Mouse (Mus musculus) ES-Bruce4 (cell line): ENCODE results near the gene Cdh4. TPM values are rescaled to one million over a fixed set of nuclear protein-coding genes. Genes with fewer than 3 reads are reported as not detected.

ENCODE experiments used
- H3K27ac ChIP-seq: 2 replicates; pipeline ENCODE4 v1.5.1; 2012; ENCODE audit warnings: low read length, inconsistent platforms; ENCODE audit not compliant: insufficient read depth
- H3K27me3 ChIP-seq: 2 replicates; pipeline ENCODE4 v1.6.1; 2012; ENCODE audit warnings: mild to moderate bottlenecking, low read length, inconsistent platforms; ENCODE audit not compliant: control insufficient read depth, poor library complexity, insufficient read depth, severe bottlenecking
- H3K36me3 ChIP-seq: 2 replicates; pipeline ENCODE4 v1.6.1; 2012; ENCODE audit warnings: inconsistent platforms, mild to moderate bottlenecking, low read length, moderate library complexity; ENCODE audit not compliant: control insufficient read depth, poor library complexity, insufficient read depth, severe bottlenecking
- H3K4me1 ChIP-seq: one replicate; pipeline ENCODE4 v1.8.1; 2011; ENCODE audit warnings: low read length; ENCODE audit not compliant: control insufficient read depth, insufficient read depth
- H3K4me3 ChIP-seq: 2 replicates; pipeline ENCODE4 v1.5.1; 2011; ENCODE audit warnings: low read depth, mild to moderate bottlenecking, low read length
- H3K9ac ChIP-seq: 2 replicates; pipeline ENCODE4 v1.6.1; 2012; ENCODE audit warnings: low read depth, mild to moderate bottlenecking, inconsistent platforms; ENCODE audit not compliant: poor library complexity, severe bottlenecking
- H3K9me3 ChIP-seq: replicated peaks from 2 replicates; pipeline ENCODE4 v1.6.1; 2012; ENCODE audit warnings: mild to moderate bottlenecking, low read length, inconsistent platforms; ENCODE audit not compliant: control insufficient read depth, poor library complexity, insufficient read depth, severe bottlenecking
- CTCF ChIP-seq: IDR thresholded peaks from one replicate; pipeline ENCODE4 v1.8.1; 2011; ENCODE audit warnings: low read depth, low read length
- EP300 ChIP-seq: IDR thresholded peaks from 2 replicates; pipeline ENCODE4 v1.6.1; 2011; ENCODE audit warnings: low read depth, low read length; ENCODE audit not compliant: insufficient read depth
- POLR2A ChIP-seq: IDR thresholded peaks from one replicate; pipeline ENCODE4 v1.8.1; 2011; ENCODE audit warnings: low read length; ENCODE audit not compliant: insufficient read depth
- polyA plus RNA-seq: library from polyadenylated mRNA; stranded (reverse); fragments of >200 nt; gene quantifications from 2 replicates; pipeline ENCODE4 v1.2.4, GENCODE M21; 2011; ENCODE audit warnings: low read depth; ENCODE audit not compliant: missing spikeins, insufficient read depth, insufficient read length

Gene Cdh4
- polyA plus RNA-seq, 1 experiment, result 1.4 TPM

GRCm38 (mm10) chr2:179449018-179449417, 6.8 kb downstream of the Cdh4 start:
- H3K9me3 ChIP-seq, result no peaks in the 10 kb centered on the region; the same call in 1 of the 2 replicates
- no peaks in the 10 kb centered on the region for H3K27me3 ChIP-seq
- H3K36me3 ChIP-seq, result no peaks in the 10 kb centered on the region
- H3K27ac ChIP-seq, result no peak overlapping the region
- H3K9ac ChIP-seq, result no peak overlapping the region
- TF ChIP-seq EP300, result no peak
- no peak for TF ChIP-seq POLR2A
- peak; percentile 16 for TF ChIP-seq CTCF
- H3K4me3 ChIP-seq, result no peak overlapping the region
- no peaks in the 10 kb centered on the region for H3K4me1 ChIP-seq

DNA sequence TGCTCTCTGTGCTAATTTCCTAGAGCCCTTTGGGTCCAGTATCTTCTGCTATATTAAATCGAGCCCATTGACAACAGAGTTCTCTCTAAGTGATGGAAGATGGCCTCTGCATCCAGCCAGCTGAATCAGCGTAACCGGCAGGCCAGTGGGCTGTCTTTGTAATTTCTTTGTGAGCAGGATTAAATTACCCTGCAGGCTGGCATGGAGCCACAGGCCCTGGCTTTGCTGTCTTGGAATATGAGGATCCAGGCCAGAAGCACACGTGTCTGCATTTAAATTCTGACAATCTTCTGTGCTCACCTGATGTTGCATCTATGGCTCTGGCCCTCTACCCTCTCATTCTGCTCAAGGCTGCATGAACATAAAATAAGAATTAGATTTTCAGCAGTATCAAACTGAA, 17.0 kb downstream of the Cdh4 start:
- no peak for TF ChIP-seq EP300
- H3K4me1 ChIP-seq, result no peaks in the 10 kb centered on the region
- no peak overlapping the region for H3K9ac ChIP-seq
- H3K27ac ChIP-seq, result no peak overlapping the region
- no peaks in the 10 kb centered on the region for H3K36me3 ChIP-seq
- H3K27me3 ChIP-seq, result no peaks in the 10 kb centered on the region
- no peak overlapping the region for H3K4me3 ChIP-seq
- peaks cover 41% of the 10 kb centered on the region for H3K9me3 ChIP-seq

DNA sequence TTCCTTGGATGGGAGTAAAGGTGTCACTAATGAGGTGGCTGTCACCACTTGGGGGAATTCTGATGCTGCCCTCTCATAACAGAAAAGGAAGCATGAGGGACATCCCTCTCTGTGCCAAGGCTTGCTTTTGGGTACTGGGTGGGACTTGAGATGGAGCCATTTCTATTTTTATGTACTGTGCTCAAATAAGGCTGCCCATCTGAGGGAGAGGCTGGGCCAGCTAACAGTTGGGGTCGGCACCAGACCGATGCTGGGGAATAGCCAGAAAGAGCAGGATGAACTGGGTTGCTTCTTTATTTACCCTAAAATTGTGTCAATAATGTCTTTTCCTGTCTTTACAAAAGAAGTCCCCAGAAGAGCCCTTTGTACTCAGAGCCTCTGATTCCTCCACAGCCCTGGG, 17.4 kb downstream of the Cdh4 start:
- no peaks in the 10 kb centered on the region for H3K27me3 ChIP-seq
- TF ChIP-seq CTCF (no peak), EP300 (no peak)
- H3K9ac ChIP-seq, result no peak overlapping the region
- no peaks in the 10 kb centered on the region for H3K36me3 ChIP-seq
- peaks cover 41% of the 10 kb centered on the region for H3K9me3 ChIP-seq
- H3K4me3 ChIP-seq, result no peak overlapping the region
- no peaks in the 10 kb centered on the region for H3K4me1 ChIP-seq
- H3K27ac ChIP-seq, result no peak overlapping the region

GRCm38 (mm10) chr2:179463514-179463913, 21.3 kb downstream of the Cdh4 start:
- Histone ChIP-seq H3K36me3 (no peaks in the 10 kb centered on the region), H3K9me3 (peaks cover 47% of the 10 kb centered on the region), H3K4me1 (no peaks in the 10 kb centered on the region), H3K4me3 (no peak overlapping the region), H3K27ac (no peak overlapping the region), H3K9ac (no peak overlapping the region), H3K27me3 (no peaks in the 10 kb centered on the region)
- no peak for TF ChIP-seq EP300
- no peak for TF ChIP-seq CTCF
- no peak for TF ChIP-seq POLR2A

GRCm38 (mm10) chr2:179467839-179468445, 25.7 kb downstream of the Cdh4 start:
- Histone ChIP-seq H3K27me3 (no peaks in the 10 kb centered on the region), H3K36me3 (no peaks in the 10 kb centered on the region), H3K4me1 (no peaks in the 10 kb centered on the region), H3K9me3 (peaks cover 15% of the 10 kb centered on the region), H3K9ac (no peak overlapping the region), H3K4me3 (no peak overlapping the region), H3K27ac (no peak overlapping the region)
- TF ChIP-seq POLR2A (no peak), EP300 (no peak), CTCF (no peak)

DNA sequence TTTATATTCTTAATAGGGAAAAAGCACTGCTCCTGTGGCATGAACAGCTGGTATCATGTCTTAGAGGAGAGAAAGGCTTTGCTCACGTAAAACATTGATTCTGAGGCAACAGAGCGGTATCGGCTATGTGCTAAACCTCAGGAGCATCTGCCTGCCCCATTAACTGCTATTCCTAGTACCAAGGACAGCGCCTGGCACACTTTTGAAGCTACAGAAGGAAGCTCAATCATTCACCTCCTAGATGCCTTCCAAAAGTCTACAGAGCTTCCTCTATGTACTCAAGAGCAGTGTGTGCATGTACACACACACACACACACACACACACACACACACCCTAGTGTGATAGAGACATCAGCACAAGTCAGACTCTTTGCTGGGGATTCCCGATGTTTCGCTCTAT, 34.4 kb downstream of the Cdh4 start:
- H3K27me3 ChIP-seq, result no peaks in the 10 kb centered on the region
- no peak overlapping the region for H3K9ac ChIP-seq
- H3K9me3 ChIP-seq, result no peaks in the 10 kb centered on the region
- no peak overlapping the region for H3K4me3 ChIP-seq
- H3K36me3 ChIP-seq, result no peaks in the 10 kb centered on the region
- no peaks in the 10 kb centered on the region for H3K4me1 ChIP-seq
- TF ChIP-seq CTCF (no peak), EP300 (no peak), POLR2A (no peak)
- no peak overlapping the region for H3K27ac ChIP-seq

GRCm38 (mm10) chr2:179480800-179481200, 38.6 kb downstream of the Cdh4 start:
- H3K27ac ChIP-seq, result no peak overlapping the region
- no peak for TF ChIP-seq POLR2A
- TF ChIP-seq EP300, result no peak
- TF ChIP-seq CTCF, result no peak

More at GRCm38 (mm10) chr2:179480800-179481200, 38.6 kb downstream of the Cdh4 start:
- Histone ChIP-seq H3K4me3 (no peak overlapping the region), H3K9ac (no peak overlapping the region), H3K36me3 (no peaks in the 10 kb centered on the region), H3K27me3 (no peaks in the 10 kb centered on the region), H3K9me3 (no peaks in the 10 kb centered on the region), H3K4me1 (no peaks in the 10 kb centered on the region)
